Mouse (Mus musculus): ENCODE measurements around the gene Zdhhc14. TPM values are rescaled to one million over a fixed set of nuclear protein-coding genes. Genes with fewer than 3 reads are reported as not detected.

Zdhhc14 gene
- polyA plus RNA-seq, 1 experiment from 2014 or later, result 2.7 TPM

DNA sequence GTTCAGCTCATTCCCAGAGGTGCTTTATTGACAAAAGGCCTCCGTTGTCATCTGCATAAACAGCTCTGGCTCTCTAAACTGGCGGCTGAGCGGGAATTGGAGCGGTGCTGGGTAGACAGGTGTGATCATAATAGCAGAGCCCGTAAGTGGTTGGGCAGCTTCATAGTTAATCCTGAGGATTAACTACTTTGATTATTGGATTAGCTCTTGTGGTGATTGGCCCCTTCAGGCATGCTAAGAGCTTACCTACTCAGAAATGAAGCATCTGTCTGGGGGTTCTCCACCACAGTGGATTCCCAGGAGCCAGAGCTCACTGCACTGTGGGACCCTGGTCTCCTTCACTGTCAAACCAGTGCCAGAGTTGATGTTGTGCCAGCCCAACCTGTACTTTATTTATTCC lies 102.7 kb downstream of the Zdhhc14 start:
- H3K9me3 ChIP-seq, result no peaks in the 10 kb centered on the region
- no peaks in the 10 kb centered on the region for H3K36me3 ChIP-seq
- ATAC-seq (ENCODE audit: low FRiP score, low read depth), result no peak
- H3K4me1 ChIP-seq, result peaks cover 28% of the 10 kb centered on the region
- H3K27me3 ChIP-seq, result no peaks in the 10 kb centered on the region
- WGBS, result 37% methylated on average over 5 of the region's 5 CpGs
- no peak overlapping the region for H3K9ac ChIP-seq
- H3K27ac ChIP-seq, result no peak overlapping the region
- no peak overlapping the region for H3K4me3 ChIP-seq
- no peak overlapping the region for H3K4me2 ChIP-seq (replicated peaks)

DNA sequence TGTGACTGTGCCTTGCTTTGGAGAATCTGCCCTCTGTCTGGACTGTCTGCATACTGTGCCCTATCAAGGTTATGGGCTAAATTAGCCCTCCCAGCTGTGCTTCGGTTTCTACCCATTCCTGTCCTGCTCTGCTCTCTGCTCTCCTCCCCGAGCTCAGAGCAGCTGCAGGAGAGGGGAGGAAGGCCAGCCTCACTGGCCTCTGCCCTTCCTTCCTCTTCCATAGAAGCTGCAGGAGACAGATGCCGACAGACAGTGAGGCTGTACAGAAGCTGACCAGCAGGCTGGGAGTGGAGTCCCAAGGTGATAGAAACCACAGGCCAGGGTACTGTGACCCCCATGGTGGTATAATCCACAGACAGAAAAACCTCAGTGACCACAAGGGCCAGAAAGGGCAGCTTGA lies 104.1 kb downstream of the Zdhhc14 start:
- peaks cover 26% of the 10 kb centered on the region for H3K4me1 ChIP-seq
- H3K27me3 ChIP-seq, result no peaks in the 10 kb centered on the region
- ATAC-seq (ENCODE audit: low FRiP score, low read depth), result no peak
- no peak overlapping the region for H3K4me2 ChIP-seq (replicated peaks)
- H3K36me3 ChIP-seq, result no peaks in the 10 kb centered on the region
- H3K9ac ChIP-seq, result no peak overlapping the region
- 40% methylated on average over 3 of the region's 3 CpGs for WGBS
- H3K27ac ChIP-seq, result no peak overlapping the region
- no peak overlapping the region for H3K4me3 ChIP-seq
- H3K9me3 ChIP-seq, result no peaks in the 10 kb centered on the region

DNA sequence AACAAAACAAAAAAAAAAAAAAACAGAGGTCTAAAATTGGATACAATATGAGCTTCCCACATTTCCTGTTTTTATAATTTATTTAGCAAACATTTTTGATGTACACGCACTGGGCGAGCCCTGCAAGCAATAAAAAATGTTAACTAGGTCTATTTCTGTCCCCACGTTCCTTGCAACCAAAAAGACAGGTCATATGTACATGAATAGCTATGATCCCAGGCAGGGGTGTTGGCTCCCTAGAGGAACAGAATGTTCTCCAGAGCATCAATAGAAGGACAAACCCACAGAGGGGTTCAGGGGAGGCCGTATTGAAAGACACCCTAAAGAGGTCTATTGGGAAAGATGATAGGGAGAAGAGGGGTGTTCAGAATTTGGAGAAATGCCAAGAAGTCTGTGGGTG lies 106.6 kb downstream of the Zdhhc14 start:
- Histone ChIP-seq H3K4me1 (peaks cover 18% of the 10 kb centered on the region), H3K4me3 (no peak overlapping the region), H3K9ac (no peak overlapping the region), H3K36me3 (no peaks in the 10 kb centered on the region), H3K27me3 (no peaks in the 10 kb centered on the region), H3K4me2 (replicated peaks) (no peak overlapping the region), H3K9me3 (no peaks in the 10 kb centered on the region), H3K27ac (no peak overlapping the region)
- WGBS, result 44% methylated on average over 4 of the region's 4 CpGs
- no peak for ATAC-seq (ENCODE audit: low FRiP score, low read depth)

DNA sequence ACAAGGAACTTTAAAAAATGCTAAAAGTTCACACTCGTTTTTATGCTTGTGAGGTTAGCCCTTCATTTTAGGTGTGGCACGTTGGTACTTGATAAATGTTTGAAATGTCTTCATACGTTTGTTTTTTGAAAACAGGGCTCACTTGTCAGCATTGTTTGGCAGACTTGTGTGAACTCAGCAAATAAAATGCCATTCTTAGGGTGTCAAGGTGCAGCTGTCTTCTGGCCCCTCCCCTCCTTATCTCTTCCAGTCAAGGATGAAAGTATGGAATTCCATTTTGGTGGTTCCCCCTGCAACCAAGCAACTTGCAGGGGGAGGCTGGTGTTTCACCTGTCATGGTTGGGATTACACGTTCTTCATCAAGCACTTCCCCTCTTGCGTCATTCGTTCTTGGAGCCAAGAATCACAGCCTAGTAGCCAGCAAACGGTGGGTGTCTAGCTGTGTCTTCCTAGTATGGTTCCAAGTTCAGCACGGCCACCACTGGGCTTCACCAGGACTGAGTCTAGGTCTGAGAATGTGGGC lies 108.2 kb downstream of the Zdhhc14 start:
- Histone ChIP-seq H3K4me1 (peaks cover 18% of the 10 kb centered on the region), H3K4me2 (replicated peaks) (no peak overlapping the region), H3K4me3 (no peak overlapping the region), H3K9me3 (no peaks in the 10 kb centered on the region), H3K9ac (no peak overlapping the region), H3K27me3 (no peaks in the 10 kb centered on the region), H3K27ac (no peak overlapping the region), H3K36me3 (no peaks in the 10 kb centered on the region)
- no peak for ATAC-seq (ENCODE audit: low FRiP score, low read depth)
- 82% methylated on average over 8 of the region's 8 CpGs for WGBS

DNA sequence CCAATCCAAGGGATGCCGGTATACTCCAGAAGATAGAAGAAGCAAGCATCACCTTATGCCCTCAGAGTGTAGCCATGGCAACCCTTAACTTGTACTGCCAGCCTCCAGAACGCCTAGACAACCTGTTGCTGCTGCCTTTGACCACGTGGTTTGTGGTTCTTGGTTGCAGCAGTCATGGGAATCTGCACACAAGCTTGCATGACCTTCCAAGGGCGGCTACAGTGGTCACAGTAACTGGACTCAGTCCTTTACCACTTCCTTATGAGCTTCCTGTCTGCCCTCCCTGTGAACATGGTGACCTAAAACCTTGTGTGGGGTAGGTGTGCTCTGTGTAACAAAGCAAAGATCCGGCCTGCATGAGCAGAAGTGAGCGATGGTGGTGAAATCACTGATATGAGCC lies 109.6 kb downstream of the Zdhhc14 start:
- Histone ChIP-seq H3K27ac (no peak overlapping the region), H3K36me3 (no peaks in the 10 kb centered on the region), H3K4me2 (replicated peaks) (no peak overlapping the region), H3K9me3 (no peaks in the 10 kb centered on the region), H3K9ac (no peak overlapping the region), H3K4me3 (no peak overlapping the region), H3K4me1 (peaks cover 22% of the 10 kb centered on the region), H3K27me3 (no peaks in the 10 kb centered on the region)
- WGBS, result 81% methylated on average over 6 of the region's 6 CpGs
- ATAC-seq (ENCODE audit: low FRiP score, low read depth), result no peak

DNA sequence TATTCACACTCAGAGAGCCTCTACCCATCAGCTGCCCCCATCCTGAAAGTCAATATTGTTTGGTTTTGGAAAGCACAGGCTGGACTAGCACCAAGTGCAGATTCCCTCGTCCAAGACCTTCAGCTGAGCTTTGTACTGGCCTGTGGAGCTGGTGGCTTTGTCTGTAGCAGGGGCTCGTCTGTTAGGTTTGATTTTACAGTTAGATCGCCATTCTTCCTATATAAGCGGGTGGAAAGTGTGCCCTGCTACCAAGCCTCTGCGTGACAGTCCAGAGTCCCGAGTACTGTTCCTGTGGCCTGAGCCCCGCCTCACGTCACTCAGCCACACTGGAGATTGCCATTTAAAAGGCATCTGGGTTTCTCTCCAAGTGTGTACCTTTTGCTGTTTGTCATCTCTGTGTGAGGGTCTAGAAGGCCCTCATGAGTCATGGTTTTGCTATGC lies 113.8 kb downstream of the Zdhhc14 start:
- Histone ChIP-seq H3K27me3 (no peaks in the 10 kb centered on the region), H3K4me3 (no peak overlapping the region), H3K27ac (no peak overlapping the region), H3K9me3 (no peaks in the 10 kb centered on the region), H3K4me1 (0 out of 2 replicates have a peak, but pooled peaks cover 5% of the 10 kb centered on the region), H3K9ac (no peak overlapping the region), H3K4me2 (replicated peaks) (no peak overlapping the region), H3K36me3 (no peaks in the 10 kb centered on the region)
- WGBS, result 66% methylated on average over 8 of the region's 8 CpGs
- ATAC-seq (ENCODE audit: low FRiP score, low read depth), result no peak

DNA sequence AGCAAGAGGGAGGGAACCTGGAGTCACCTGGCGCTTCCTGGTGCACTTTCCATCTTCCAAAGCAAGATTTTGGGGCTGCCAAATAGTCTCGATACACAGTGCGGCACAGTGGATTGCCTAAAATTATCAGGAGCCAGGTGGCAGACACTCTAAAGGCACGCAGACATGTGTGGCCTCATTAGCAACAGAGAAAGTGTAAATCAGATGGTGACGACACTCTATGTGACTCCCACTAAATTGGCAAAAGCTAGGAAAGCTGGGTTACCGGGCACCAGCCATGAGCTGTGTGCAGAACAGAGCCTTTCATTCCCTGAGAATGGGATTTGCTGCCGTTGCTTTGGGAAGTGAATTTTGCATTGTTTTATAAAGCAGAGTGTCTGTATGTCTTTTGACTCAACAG lies 115.0 kb downstream of the Zdhhc14 start:
- no peak overlapping the region for H3K4me2 ChIP-seq (replicated peaks)
- ATAC-seq (ENCODE audit: low FRiP score, low read depth), result no peak
- no peaks in the 10 kb centered on the region for H3K9me3 ChIP-seq
- H3K4me1 ChIP-seq, result 0 out of 2 replicates have a peak, but pooled peaks cover 5% of the 10 kb centered on the region
- no peaks in the 10 kb centered on the region for H3K36me3 ChIP-seq
- no peaks in the 10 kb centered on the region for H3K27me3 ChIP-seq
- no peak overlapping the region for H3K4me3 ChIP-seq
- no peak overlapping the region for H3K27ac ChIP-seq
- 69% methylated on average over 7 of the region's 7 CpGs for WGBS
- H3K9ac ChIP-seq, result no peak overlapping the region

DNA sequence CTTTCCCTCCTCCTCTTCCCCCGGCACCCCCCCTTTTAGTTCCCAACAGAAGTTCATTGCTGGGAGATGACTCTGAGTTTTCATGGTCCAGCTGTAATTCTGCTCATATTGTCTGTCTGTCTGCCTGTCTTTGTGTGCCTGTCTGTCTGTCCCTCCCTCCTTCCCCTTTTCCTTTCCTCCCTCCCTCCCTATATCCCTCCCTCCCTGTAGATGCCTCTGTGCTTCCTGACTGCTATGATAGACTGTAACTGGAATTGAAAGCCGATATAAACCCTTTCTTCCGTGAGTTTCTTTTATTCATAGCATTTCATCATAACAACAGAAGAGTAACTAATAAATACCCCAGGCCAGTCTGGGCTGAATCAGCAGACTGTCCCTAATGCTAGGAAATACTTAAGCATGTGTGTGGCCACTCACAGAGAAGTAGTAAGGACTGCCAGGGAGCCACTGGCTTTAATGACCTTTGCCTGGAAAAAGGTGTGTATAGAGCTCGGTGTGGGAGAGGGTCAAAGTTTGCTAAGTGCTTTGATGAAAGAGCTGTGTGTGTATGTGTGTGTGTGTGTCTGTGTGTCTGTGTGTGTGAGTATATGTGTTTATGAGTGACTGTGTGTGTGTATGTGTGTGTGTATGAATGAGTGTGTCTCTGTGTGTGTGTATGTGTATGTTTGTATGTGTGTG lies 117.7 kb downstream of the Zdhhc14 start:
- Histone ChIP-seq H3K4me2 (replicated peaks) (no peak overlapping the region), H3K27me3 (no peaks in the 10 kb centered on the region), H3K4me1 (peaks cover 9% of the 10 kb centered on the region; the same call in 1 of the 2 replicates), H3K36me3 (no peaks in the 10 kb centered on the region), H3K9ac (no peak overlapping the region), H3K27ac (no peak overlapping the region), H3K4me3 (no peak overlapping the region), H3K9me3 (no peaks in the 10 kb centered on the region)
- no peak for ATAC-seq (ENCODE audit: low FRiP score, low read depth)
- WGBS, result 69% methylated on average over 4 of the region's 4 CpGs

DNA sequence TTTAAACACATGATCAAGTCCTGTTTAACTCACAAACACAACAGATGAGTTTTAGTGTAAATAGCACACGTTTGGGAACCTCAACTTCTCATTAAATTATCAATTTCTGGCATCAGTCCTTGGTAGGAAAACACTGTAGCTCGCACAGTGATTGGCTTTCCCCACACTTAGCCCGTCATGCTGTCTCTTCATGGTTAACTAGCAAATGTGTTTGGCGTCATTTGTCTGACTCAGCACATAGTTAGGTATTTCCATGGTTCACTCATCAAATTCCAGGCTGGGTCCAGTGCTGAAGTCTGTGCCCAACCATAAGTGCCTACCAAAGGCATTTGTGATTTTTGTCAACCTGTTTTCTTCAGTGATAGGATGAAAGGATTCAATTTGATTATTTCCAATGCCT lies 119.9 kb downstream of the Zdhhc14 start:
- WGBS, result 71% methylated on average over 4 of the region's 4 CpGs
- H3K4me2 ChIP-seq (replicated peaks), result no peak overlapping the region
- no peaks in the 10 kb centered on the region for H3K27me3 ChIP-seq
- H3K9me3 ChIP-seq, result 0 out of 2 replicates have a peak, but pooled peaks cover 10% of the 10 kb centered on the region
- no peak overlapping the region for H3K27ac ChIP-seq
- H3K9ac ChIP-seq, result no peak overlapping the region
- no peak for ATAC-seq (ENCODE audit: low FRiP score, low read depth)
- H3K4me3 ChIP-seq, result no peak overlapping the region
- H3K36me3 ChIP-seq, result no peaks in the 10 kb centered on the region
- peaks cover 6% of the 10 kb centered on the region; the same call in 1 of the 2 replicates for H3K4me1 ChIP-seq

DNA sequence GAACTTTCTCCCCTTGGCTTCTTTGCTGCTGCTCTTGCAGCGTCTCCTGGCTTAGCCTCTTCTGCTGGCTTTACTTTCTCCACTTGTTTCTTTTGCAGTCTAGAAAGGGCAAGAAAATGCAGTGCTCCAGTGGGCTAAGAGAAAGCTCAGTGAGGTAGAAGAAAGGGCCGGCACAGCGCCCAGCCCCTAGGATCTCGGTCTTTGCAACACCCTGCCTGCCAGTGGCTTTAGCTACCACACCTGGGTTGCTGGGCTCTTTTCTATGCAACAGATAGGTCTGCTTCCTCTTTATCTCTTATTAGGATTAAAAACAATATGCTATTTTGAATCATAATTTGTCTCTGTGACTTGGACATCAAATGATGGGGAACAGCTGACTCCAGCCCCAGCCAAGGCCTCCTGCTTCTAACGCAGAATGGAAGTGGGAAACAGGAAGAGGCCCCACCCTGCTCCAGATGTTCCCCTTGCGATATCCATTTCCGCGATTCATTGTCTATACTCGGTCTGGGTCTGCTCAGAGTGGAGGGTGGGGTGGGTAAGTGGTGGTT lies 122.5 kb downstream of the Zdhhc14 start:
- no peak overlapping the region for H3K9ac ChIP-seq
- no peak overlapping the region for H3K4me2 ChIP-seq (replicated peaks)
- no peaks in the 10 kb centered on the region for H3K27me3 ChIP-seq
- 63% methylated on average over 9 of the region's 9 CpGs for WGBS
- peak overlapping the region; percentile 33; the same call in 1 of the 2 replicates for H3K27ac ChIP-seq
- H3K4me1 ChIP-seq, result peaks cover 6% of the 10 kb centered on the region; the same call in 1 of the 2 replicates
- H3K36me3 ChIP-seq, result no peaks in the 10 kb centered on the region
- no peak for ATAC-seq (ENCODE audit: low FRiP score, low read depth)
- 0 out of 2 replicates have a peak, but pooled peaks cover 10% of the 10 kb centered on the region for H3K9me3 ChIP-seq
- no peak overlapping the region for H3K4me3 ChIP-seq

DNA sequence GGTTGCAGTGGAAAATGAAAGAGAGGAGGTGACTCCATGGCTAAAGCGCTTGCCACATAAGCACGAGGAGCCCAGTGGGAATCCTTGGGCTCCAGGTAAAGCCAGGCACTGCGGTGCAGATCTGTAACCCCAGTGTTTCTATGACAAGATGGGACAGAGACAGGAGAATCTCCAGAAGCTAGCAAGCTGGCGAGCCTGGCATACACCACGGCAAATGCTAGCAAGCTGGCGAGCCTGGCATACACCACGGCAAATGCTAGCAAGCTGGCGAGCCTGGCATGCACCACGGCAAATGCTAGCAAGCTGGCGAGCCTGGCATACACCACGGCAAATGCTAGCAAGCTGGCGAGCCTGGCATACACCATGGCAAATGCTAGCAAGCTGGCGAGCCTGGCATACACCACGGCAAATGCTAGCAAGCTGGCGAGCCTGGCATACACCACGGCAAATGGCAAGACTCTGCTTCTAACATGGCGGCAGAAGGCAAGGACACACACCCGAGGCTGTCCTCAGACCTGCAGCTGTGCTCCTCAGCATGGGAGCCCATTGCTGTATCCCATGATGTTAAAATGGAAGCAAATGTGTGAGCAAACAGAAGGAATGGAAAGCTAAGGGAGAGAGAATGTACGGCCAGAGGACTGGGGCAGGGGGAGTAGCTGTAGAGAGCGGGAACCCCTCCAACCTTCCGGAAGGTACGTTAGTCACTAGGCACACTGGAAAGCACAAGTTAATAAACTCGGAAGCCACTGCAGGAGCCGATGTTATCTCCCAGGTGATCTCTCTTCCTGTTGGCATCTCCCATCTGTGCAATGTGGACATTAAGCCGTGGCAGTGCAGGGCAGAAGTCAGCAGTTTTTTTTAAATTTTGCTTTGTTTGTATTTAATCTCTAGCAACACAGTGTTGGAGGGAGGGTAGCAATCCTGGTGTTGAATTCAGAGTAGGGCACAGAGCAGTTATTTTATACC lies 129.6 kb downstream of the Zdhhc14 start:
- Histone ChIP-seq H3K4me3 (no peak overlapping the region), H3K9me3 (no peaks in the 10 kb centered on the region), H3K27ac (no peak overlapping the region), H3K36me3 (no peaks in the 10 kb centered on the region), H3K27me3 (no peaks in the 10 kb centered on the region), H3K9ac (no peak overlapping the region), H3K4me2 (replicated peaks) (no peak overlapping the region), H3K4me1 (no peaks in the 10 kb centered on the region)
- 90% methylated on average over 25 of the region's 25 CpGs for WGBS
- ATAC-seq (ENCODE audit: low FRiP score, low read depth), result no peak

DNA sequence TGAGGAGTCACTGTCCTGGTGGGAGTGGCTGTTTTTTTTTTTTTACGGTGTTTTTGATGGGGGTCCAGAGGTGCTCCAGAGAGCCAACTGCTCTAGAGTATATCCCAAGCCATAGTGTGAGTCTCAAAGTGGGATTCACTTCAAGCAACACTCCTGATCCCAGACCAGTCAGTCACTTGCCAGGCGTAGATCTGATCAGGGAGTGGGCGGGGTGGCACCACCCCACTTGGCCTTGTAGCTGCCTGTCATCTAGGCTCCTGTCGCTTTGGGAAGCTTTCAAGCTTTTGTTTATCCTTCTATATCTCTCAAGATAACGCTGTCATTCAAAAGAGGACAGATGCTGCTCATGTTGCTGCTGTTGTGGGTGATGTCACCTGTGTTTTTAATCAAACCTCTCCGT lies 130.4 kb downstream of the Zdhhc14 start:
- WGBS, result 70% methylated on average over 6 of the region's 6 CpGs
- Histone ChIP-seq H3K9me3 (no peaks in the 10 kb centered on the region), H3K36me3 (no peaks in the 10 kb centered on the region)

More for the DNA sequence above, 130.4 kb downstream of the Zdhhc14 start:
- Histone ChIP-seq H3K27me3 (no peaks in the 10 kb centered on the region), H3K4me1 (peaks cover 4% of the 10 kb centered on the region; the same call in 1 of the 2 replicates), H3K27ac (no peak overlapping the region), H3K4me3 (no peak overlapping the region), H3K4me2 (replicated peaks) (no peak overlapping the region), H3K9ac (no peak overlapping the region)
- ATAC-seq (ENCODE audit: low FRiP score, low read depth), result no peak

Data from limb, embryonic 13.5 days (tissue).